Mouse (Mus musculus) lung, postnatal 25 days (tissue): Measurements from ENCODE around the gene Apcs.

Experiments
- DNase-seq: peaks from one replicate; pipeline ENCODE4 v3.0.0; 2022; ENCODE audit warnings: low spot score

Gene Apcs

DNA sequence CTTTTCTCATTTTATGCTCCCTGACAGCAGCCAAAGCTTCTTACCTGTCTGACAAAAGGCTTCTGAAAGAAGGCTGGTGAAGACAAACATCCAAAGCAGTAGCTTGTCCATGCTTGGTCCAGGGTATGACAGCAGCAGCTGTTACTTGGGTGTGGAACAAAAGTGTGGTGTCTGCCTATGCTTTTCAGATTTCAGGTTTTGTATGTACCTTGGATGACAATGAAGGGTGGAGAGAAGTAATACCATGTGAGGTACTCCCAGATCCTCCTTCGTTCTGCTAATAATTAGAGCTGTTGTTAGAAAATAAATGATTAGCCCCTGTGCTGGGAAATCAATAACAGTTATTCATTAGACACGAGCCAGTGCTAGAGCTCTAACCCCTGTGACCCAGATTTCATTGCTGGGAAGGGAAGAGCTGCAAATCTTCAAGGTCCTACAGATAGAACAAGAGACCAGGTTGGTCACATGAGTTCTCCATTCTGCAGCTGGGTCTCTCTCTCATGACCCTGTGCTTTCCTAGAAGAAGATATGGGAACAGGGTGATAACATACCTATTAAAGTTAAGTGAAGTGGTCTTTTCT lies at the start of gene Apcs:
Apcs (minus strand) TSS at position 265 of the 581 bp plus-strand sequence.
- DNase-seq = no peak

DNA sequence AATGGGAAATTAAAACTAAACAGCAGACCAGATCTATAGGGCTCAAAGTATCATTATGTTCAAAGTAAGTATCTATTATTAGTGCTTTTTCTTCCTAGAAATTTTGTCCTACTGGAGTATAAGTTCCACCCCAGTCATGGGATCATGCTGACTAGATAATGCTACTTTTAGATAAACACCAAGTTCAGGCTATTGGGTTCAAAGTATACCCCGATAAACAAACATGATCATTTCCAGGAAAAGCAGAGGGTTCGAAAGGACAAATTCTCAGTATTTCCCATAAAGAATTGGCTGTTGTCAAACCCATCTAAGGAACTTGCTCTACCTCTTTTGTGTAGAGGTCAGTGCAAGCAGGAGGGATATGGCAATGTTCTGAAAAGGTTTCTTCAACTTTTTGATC lies 37.4 kb upstream of the Apcs start:
- DNase-seq = no peak

DNA sequence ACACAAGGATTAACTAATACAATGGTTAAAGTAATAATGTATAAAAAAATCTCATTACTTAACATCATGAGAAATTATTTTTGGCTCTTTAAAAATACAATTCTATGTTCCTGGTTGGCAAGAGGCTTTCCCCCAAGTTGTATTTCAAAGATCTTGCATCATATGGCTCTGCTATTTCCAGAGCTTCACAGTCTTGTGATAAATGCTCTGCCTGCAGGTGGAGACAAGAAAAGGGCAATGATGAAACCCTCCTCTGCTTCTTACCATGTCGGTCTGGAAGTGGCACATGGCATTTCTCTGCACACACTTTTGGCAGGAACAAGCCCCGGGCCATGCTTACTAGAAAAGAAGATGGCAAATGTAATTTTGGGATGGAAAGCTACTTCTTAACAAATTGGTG lies 23.6 kb upstream of the Apcs start:
- DNase-seq = no peak

DNA sequence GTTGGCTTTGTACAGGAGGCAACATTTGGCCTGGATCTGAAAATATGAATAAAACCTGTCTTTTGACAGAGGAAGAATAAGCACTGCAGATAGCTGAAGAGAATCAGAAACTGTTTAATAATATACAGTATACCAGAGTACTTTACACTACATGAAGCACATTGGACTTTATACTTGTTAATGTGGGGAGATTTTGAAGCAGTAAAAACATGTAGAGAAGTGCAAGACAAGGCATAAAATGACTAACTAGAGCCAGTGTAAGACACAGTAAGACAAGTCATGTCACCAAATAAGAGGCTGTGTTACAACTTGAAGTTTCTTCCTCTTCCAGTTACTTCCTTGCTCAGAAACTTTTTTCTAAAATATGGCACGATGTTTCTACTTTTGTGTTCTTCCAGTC lies 22.3 kb upstream of the Apcs start:
- DNase-seq = no peak

DNA sequence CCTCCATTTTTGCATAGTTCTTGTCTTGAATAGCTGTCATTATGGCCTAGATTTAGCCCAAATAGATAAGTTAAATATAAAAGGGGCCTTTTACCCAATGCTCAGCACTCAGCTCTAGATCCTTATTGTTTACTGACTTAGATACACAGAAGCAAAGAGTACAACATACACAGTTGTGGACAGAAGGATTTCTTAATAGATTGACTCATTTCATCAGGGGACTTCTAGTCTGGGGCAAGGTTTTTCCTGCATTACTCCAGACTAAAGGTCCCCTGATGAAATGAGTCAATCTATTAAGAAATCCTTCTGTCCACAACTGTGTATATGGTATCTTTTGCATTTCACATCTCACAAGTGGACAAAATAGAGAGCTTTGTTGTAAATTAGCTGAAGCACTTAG lies 8.5 kb upstream of the Apcs start:
- no peak for DNase-seq

DNA sequence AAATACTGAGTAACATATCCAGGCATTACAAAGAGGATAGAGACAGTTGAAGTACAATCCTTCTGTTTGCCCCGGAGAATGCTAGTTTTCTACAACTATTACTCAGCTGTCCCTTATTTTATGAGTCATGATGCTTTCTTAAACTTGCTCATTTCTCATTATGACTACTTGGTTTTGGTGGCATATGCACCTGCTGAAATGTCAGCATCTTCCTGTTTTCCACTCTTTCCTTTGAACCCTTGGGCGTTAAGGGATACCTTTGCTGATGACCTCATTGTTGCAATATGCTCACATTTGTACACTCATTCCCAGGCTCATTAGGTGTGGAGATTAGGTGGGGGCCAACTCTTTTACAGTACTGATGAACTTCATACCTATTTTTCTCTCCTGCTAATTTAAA lies 594 bp upstream of the Apcs start:
- no peak for DNase-seq

DNA sequence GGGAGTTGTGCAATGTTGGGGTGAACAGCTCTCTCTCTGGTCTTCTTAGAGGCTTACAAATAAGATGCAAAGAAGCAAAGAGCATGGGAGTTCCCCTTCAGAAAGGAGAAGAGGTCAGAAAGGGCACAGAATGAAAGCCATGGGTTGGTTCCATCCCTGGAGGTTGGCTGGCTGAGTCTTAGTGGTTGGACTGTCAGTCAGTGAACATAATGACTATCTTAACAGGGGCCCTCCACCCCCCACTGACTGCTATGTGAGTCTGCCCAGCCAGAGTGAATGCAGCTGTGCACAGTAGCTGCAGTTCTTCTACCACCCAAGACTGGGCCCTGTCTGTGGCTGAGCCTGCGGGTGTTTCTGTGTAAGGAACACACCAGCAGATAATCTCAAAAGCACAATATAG lies 18.2 kb downstream of the Apcs start:
- no peak for DNase-seq

DNA sequence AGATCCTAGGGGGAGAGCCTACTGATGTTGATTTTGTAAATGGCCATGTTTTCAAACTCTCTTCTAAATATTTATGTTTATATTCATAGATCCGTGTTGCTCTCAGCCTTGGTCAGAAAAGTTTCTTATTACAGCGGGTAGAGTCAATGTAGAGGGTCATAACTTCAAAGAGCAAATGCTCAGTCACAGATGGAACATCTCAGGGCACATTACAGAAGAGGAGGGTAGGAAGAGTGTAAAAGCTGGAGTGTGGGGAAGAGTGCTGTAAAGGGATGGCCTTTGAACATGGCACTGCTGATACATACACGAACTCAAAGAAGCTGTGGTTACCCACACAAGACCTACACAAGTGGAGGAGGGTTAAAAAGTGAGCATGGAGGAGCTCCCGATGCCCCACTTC lies 19.6 kb downstream of the Apcs start:
- DNase-seq = no peak

DNA sequence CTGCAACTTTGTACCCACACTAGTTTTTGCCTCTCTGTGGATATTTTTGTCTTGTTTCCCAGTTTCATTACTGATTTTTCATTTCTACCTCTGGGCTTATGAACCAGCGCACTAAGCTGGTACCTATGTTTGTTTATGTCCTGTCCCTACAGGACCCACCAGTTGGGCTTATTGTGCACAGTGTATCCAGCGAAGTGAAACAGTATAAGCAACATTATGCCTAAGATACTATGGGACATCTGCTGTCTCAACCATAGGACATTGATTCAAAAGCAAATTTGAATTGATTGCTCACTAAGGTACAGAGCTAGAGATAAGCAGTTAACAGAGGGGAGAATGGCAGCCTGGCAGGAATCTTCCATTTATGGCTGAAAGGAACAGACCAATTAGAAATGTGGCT lies 46.7 kb downstream of the Apcs start:
- DNase-seq = no peak

DNA sequence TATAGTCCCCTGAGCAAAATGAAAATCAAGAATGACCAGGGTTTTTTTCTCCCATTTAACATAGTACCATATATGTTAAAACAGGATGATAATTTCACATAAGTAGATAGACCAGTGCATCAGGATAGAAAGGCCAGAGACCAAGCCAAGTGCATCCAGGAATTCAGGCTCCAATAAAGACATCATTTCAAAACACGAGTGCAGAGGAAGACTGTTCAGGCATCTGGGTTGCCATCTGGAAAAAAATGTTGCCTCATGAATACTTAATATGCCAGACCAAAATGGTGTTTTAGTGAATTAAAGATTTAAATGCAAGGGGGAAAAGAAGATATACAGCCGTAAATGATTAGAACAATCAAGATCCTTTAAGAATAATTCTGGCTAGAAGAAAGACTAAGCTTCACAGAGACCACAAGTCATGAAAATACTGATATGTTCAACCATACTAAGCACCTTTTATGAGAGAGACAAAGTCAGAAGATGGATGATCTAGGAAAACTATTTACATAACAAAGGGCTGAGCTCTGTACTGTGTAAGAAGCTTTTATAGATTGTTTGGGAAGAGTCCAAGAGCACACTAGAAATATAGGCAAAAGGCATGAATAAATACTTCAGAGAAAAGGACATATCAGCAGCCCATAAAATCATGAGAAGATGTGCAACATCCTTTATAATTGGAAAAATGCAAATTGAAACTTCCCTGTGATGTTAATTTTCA lies 47.6 kb downstream of the Apcs start:
- no peak for DNase-seq
